Mouse (Mus musculus) limb, embryonic 10.5 days (tissue): ENCODE results near the gene Hba-a2. TPM values are rescaled to one million over a fixed set of nuclear protein-coding genes. Genes with fewer than 3 reads are reported as not detected.
"Not testable (repeated sequence)": the region's sequence is repeated elsewhere in the genome, so short reads cannot be mapped to it uniquely, and the experiment has no call there.

Experiments
- DNase-seq: peaks from one replicate; pipeline ENCODE4 v3.0.0-alpha.2; 2017; ENCODE audit warnings: low spot score
- H3K27ac ChIP-seq: fragments of 300-500 bp; sonication (generic); 2 replicates; pipeline ENCODE4 v1.5.1; 2016; ENCODE audit warnings: mild to moderate bottlenecking
- H3K27me3 ChIP-seq: fragments of 300-500 bp; sonication (generic); 2 replicates; pipeline ENCODE4 v1.6.1; 2016; ENCODE audit warnings: low read depth, mild to moderate bottlenecking; ENCODE audit not compliant: poor library complexity, severe bottlenecking
- H3K36me3 ChIP-seq: fragments of 300-500 bp; sonication (generic); 2 replicates; pipeline ENCODE4 v1.6.1; 2016; ENCODE audit warnings: mild to moderate bottlenecking, moderate library complexity
- H3K4me1 ChIP-seq: fragments of 300-500 bp; sonication (generic); 2 replicates; pipeline ENCODE4 v1.6.1; 2016
- H3K4me3 ChIP-seq: fragments of 300-500 bp; sonication (generic); 2 replicates; pipeline ENCODE4 v1.5.1; 2016; ENCODE audit warnings: mild to moderate bottlenecking, moderate library complexity
- H3K9me3 ChIP-seq: fragments of 300-500 bp; sonication (generic); replicated peaks from 2 replicates; pipeline ENCODE4 v1.6.1; 2016; ENCODE audit warnings: mild to moderate bottlenecking
- WGBS: fragments of 180-500 bp; shearing (Covaris S2); methylation state at CpG from one replicate; pipeline ENCODE4 v1.1.7; 2016; 5-methylcytosine and 5-hydroxymethylcytosine counted together
- polyA plus RNA-seq: library from polyadenylated mRNA; unstranded; fragments of >200 nt; fragmentation: Nextera tagmentation; extraction: Ambion mirVana; gene quantifications from 2 replicates; pipeline ENCODE4 v1.2.1, GENCODE M21; 2016

Gene Hba-a2
- polyA plus RNA-seq, 1 experiment from 2014 or later, result 3,476 TPM

- Histone ChIP-seq H3K27me3 (no peaks in the 10 kb centered on the region; the same call in 1 of the 2 replicates), H3K27ac (peak overlapping the region; percentile 98), H3K4me3 (peak overlapping the region; percentile 84), H3K4me1 (peaks cover 13% of the 10 kb centered on the region), H3K9me3 (no peaks in the 10 kb centered on the region), H3K36me3 (no peaks in the 10 kb centered on the region)
- DNase-seq, result no peak
- 33% methylated on average over 5 of the region's 5 CpGs for WGBS
Measured at GRCm38 (mm10) chr11:32267964-32268363, 28.3 kb upstream of the Hba-a2 start.

GRCm38 (mm10) chr11:32268952-32269351 lies 27.3 kb upstream of the Hba-a2 start:
- Histone ChIP-seq H3K36me3 (no peaks in the 10 kb centered on the region), H3K4me3 (no peak overlapping the region), H3K27ac (no peak overlapping the region), H3K27me3 (no peaks in the 10 kb centered on the region; the same call in 1 of the 2 replicates), H3K4me1 (peaks cover 13% of the 10 kb centered on the region), H3K9me3 (no peaks in the 10 kb centered on the region)
- 80% methylated on average over 5 of the region's 5 CpGs for WGBS
- no peak for DNase-seq

GRCm38 (mm10) chr11:32271178-32271577 lies 25.1 kb upstream of the Hba-a2 start:
- Histone ChIP-seq H3K27me3 (peaks cover under 1% of the 10 kb centered on the region; the same call in 1 of the 2 replicates), H3K27ac (no peak overlapping the region), H3K4me1 (peaks cover 10% of the 10 kb centered on the region), H3K4me3 (no peak overlapping the region), H3K36me3 (no peaks in the 10 kb centered on the region), H3K9me3 (no peaks in the 10 kb centered on the region)
- DNase-seq, result no peak
- 54% methylated on average over 4 of the region's 4 CpGs for WGBS

DNA sequence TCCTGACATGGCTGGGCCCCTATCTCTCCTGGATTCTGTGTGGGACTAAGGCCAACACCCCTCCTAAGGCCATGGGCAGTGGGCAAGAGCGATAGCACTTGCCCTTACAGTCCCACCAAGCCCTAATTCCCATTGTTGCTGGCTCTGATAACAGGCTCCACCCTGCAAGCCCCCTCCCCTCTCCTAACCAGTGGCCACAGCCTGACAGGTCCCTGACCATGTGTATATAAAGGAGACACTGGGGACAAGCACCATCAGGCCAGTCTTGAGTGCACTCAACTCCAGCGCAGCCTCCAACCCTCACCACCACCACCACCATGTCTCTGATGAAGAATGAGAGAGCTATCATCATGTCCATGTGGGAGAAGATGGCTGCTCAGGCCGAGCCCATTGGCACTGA lies 19.9 kb upstream of the Hba-a2 start, which contains the start of gene Hba-x:
TSS of gene Hba-x (plus strand) at position 54 of the 400 bp plus-strand sequence.
- no peak for DNase-seq
- WGBS, result 74% methylated on average over 3 of the region's 3 CpGs
- Histone ChIP-seq H3K27me3 (peaks cover 35% of the 10 kb centered on the region), H3K9me3 (no peaks in the 10 kb centered on the region), H3K27ac (no peak within 1 kb of the TSS), H3K4me3 (no peak within 1 kb of the TSS), H3K36me3 (no peaks in the 10 kb centered on the region), H3K4me1 (no peaks in the 10 kb centered on the region)

- Histone ChIP-seq H3K36me3 (no peaks in the 10 kb centered on the region), H3K9me3 (no peaks in the 10 kb centered on the region), H3K4me1 (no peaks in the 10 kb centered on the region), H3K4me3 (no peak overlapping the region), H3K27me3 (peaks cover 40% of the 10 kb centered on the region), H3K27ac (no peak overlapping the region)
- no peak for DNase-seq
- WGBS, result 66% methylated on average over 21 of the region's 21 CpGs
Measured at GRCm38 (mm10) chr11:32277736-32278457, 18.4 kb upstream of the Hba-a2 start.

GRCm38 (mm10) chr11:32278458-32278957 lies 17.8 kb upstream of the Hba-a2 start:
- WGBS, result 82% methylated on average over 12 of the region's 12 CpGs
- DNase-seq, result no peak
- Histone ChIP-seq H3K4me1 (no peaks in the 10 kb centered on the region), H3K4me3 (no peak overlapping the region), H3K9me3 (no peaks in the 10 kb centered on the region), H3K36me3 (no peaks in the 10 kb centered on the region), H3K27me3 (peaks cover 40% of the 10 kb centered on the region), H3K27ac (no peak overlapping the region)

- H3K27ac ChIP-seq, result no peak overlapping the region
- no peak overlapping the region for H3K4me3 ChIP-seq
- H3K9me3 ChIP-seq, result no peaks in the 10 kb centered on the region
- 74% methylated on average over 2 of the region's 2 CpGs for WGBS
- no peaks in the 10 kb centered on the region for H3K36me3 ChIP-seq
- H3K27me3 ChIP-seq, result peaks cover 40% of the 10 kb centered on the region
- no peaks in the 10 kb centered on the region for H3K4me1 ChIP-seq
- DNase-seq, result no peak
Measured at GRCm38 (mm10) chr11:32280646-32281045, 15.6 kb upstream of the Hba-a2 start.

- WGBS, result 88% methylated on average over 1 of the region's 1 CpGs
- Histone ChIP-seq H3K36me3 (no peaks in the 10 kb centered on the region), H3K27me3 (peaks cover 36% of the 10 kb centered on the region), H3K4me1 (no peaks in the 10 kb centered on the region), H3K27ac (no peak overlapping the region), H3K9me3 (no peaks in the 10 kb centered on the region), H3K4me3 (no peak overlapping the region)
- DNase-seq, result no peak
Measured at GRCm38 (mm10) chr11:32281416-32282144, 14.7 kb upstream of the Hba-a2 start.

DNA sequence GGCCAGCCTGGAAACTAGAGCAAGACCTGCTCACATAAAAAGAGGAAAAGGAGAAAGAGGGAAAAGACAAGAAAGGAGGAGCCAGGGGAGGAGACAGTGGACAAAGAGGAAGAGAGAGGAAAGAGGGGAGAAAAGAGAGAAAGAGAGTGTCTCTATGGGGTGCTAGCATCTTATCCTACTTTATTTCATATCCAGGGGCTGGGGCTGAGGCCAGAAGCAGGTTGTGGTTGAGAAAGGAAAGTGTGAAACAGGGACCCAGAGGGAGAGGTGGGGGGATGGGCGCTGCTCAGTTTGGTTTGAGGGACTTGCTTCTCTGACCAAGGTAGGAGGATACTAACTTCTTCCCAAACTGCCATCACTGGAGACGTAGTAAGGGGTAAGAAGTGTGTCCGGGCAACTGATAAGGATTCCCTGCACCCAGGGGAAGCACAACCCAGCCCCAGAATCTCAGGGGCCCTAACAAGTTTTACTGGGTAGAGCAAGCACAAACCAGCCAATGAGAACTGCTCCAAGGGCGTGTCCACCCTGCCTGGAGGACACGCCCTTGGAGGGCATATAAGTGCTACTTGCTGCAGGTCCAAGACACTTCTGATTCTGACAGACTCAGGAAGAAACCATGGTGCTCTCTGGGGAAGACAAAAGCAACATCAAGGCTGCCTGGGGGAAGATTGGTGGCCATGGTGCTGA lies 13.1 kb upstream of the Hba-a2 start, which contains the start of gene Hba-a1:
TSS of gene Hba-a1 (plus strand) at position 421 of the 687 bp plus-strand sequence.
- not testable (repeated sequence) for H3K4me1 ChIP-seq, H3K4me3 ChIP-seq, DNase-seq, H3K27ac ChIP-seq, H3K9me3 ChIP-seq, H3K36me3 ChIP-seq
- peaks cover 29% of the 10 kb centered on the region for H3K27me3 ChIP-seq
- WGBS, result 64% methylated on average over 1 of the region's 5 CpGs

DNA sequence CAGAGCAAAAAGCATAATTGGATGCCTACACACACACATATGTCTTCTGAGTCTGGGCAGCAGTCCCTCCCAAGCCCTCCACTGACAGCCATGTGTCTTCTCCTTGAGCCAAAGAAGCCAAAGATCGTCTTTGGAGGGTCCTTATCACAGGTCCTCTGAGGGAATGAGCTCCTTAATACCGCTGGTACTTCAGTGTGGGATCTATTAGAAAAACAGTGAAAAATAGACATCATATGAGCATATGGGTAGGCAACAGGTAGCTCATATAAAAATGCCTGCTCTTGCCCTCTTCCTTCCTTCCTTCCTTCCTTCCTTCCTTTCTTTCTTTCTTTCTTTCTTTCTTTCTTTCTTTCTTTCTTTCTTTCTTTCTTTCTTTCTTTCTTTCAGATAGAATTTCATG lies 11.7 kb upstream of the Hba-a2 start:
- H3K36me3 ChIP-seq, H3K4me3 ChIP-seq, DNase-seq, H3K4me1 ChIP-seq, H3K27ac ChIP-seq, H3K9me3 ChIP-seq: not testable (repeated sequence)
- H3K27me3 ChIP-seq, result peaks cover 22% of the 10 kb centered on the region
- WGBS, result 65% methylated on average over 2 of the region's 2 CpGs

DNA sequence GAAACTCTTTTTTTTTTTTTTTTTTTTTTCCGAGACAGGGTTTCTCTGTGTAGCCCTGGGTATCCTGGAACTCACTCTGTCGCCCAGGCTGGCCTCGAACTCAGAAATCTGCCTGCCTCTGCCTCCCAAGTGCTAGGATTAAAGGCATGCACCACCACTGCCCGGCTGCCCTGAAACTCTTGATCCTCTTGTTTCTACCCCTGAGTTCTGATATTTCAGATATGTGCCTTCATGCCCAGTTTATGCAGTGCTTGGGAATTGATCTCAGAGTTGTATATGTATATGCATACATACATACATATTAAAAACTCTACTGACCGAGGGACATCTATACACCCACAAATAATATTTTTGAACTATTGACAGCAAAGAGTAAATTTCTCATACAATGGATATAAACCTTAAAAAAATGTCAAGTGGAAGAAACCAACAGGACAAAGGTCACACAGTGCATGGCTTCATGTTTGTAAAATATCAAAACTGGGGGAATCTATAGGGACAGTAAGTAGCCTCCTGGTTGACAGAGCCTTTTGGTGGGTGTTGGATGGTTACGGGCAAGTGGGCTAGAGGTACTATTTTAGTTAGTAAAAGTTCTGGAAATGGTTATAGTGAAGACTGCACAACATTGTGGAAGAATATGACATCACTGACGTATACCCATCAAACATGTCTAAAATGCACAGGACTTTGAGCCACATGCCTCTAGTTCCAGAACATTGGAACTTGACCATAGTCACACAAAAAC lies 11.1 kb upstream of the Hba-a2 start:
- 84% methylated on average over 7 of the region's 7 CpGs for WGBS
- DNase-seq, result no peak
- no peaks in the 10 kb centered on the region for H3K9me3 ChIP-seq

DNA sequence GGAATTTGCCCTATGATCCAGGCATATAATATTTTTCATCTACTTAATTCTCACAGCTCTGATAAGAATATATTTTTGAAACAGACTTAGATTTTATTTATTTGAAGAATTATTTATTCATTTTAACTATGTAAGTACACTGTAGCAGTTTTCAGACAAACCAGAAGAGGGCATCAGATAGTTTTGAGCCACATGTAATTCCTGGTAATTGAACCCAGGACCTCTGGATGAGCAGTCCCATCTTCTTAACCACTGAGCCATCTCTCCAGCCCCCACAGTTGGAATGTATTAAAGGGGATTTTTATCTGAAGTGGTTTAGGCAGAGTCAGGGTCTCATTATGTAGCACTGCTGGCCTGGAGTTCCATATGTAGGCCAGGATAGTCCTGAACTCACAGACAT lies 10.4 kb upstream of the Hba-a2 start:
- peaks cover 22% of the 10 kb centered on the region for H3K27me3 ChIP-seq
- DNase-seq, result not testable (repeated sequence)

More for the DNA sequence above, 11.1 kb upstream of the Hba-a2 start:
- peaks cover 22% of the 10 kb centered on the region for H3K27me3 ChIP-seq
- H3K4me1 ChIP-seq, result no peaks in the 10 kb centered on the region
- H3K4me3 ChIP-seq, result no peak overlapping the region
- no peak overlapping the region for H3K27ac ChIP-seq
- no peaks in the 10 kb centered on the region for H3K36me3 ChIP-seq

More for the DNA sequence above, 10.4 kb upstream of the Hba-a2 start:
- H3K9me3 ChIP-seq, H3K27ac ChIP-seq, H3K36me3 ChIP-seq, H3K4me1 ChIP-seq, H3K4me3 ChIP-seq: not testable (repeated sequence)
